Mouse (Mus musculus) CH12.LX (cell line): ENCODE data around the gene Fam168a.
A peak's percentile ranks its signal among the peaks of the same experiment; 100 is the strongest.

ENCODE experiments used
- CTCF ChIP-seq, 2 experiments: IDR thresholded peaks in 1 of 2; conservative IDR thresholded peaks in 1 of 2; 2 replicates each; pipeline ENCODE4 v1.5.1; 2011 to 2012; ENCODE audit warnings: low read depth in 2 of 2, low read length in 2 of 2, improper control_type of control experiment in 1 of 2, inconsistent platforms in 1 of 2, mild to moderate bottlenecking in 1 of 2, moderate library complexity in 1 of 2
- JUND ChIP-seq: conservative IDR thresholded peaks from 2 replicates; pipeline ENCODE4 v1.6.1; 2011; ENCODE audit warnings: low read depth, low read length, improper control_type of control experiment
- MAX ChIP-seq: IDR thresholded peaks from 2 replicates; pipeline ENCODE4 v1.6.1; 2011; ENCODE audit warnings: low read length, improper control_type of control experiment
- MYC ChIP-seq: IDR thresholded peaks from 2 replicates; pipeline ENCODE4 v1.6.1; 2011; ENCODE audit warnings: low read depth, mild to moderate bottlenecking, improper control_type of control experiment, low read length
- NRF1 ChIP-seq: IDR thresholded peaks from 2 replicates; pipeline ENCODE4 v1.6.1; 2014; ENCODE audit warnings: low read depth, mild to moderate bottlenecking, inconsistent platforms, low read length, improper control_type of control experiment, moderate library complexity
- POLR2A ChIP-seq: IDR thresholded peaks from 2 replicates; pipeline ENCODE4 v1.6.1; 2011; ENCODE audit warnings: low read depth, mild to moderate bottlenecking, improper control_type of control experiment, low read length
- ZKSCAN1 ChIP-seq: IDR thresholded peaks from 2 replicates; pipeline ENCODE4 v1.6.1; 2012; ENCODE audit warnings: low read depth, inconsistent platforms, low read length, improper control_type of control experiment, borderline replicate concordance

DNA sequence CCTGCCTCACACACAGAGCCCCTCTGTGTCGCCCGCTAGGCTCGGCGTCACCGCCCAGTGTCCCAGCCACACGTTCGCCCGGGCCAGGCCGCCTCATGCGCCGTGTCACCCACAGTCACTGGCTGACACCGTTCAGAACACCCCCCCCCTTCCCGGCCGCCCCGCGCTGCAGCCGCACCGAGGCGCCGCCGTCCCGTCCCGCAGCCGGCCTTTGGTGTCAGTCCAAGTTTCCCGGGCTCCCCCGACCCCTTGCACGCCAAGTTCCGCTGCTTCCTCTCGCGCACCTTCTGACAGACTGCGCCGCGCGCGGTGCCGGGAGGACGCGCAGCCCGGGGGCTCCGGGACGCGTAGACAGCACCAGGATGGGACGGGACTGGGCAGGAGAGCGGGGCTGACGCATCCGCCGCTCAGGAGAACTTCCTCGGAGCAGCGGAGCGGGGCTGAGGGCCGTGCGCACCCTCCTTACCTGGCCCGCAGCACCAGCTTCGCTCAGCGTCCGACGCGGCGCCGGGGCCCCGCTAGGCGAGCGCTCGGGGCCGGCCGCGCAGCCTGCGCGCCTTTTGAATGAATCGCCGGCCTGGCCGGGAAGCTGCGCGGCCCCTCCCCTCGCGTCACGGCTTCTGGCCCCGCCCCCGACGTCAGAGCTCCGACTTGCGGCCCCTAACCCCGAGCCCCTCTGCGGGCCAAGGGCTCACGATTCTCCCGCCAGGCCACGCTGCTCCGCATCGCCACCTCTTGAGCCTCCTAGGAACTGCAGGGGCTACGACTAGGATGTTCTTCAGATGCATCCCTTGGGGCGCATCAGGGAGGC, 156.6 kb downstream of the Fam168a start, which contains the start of gene Relt:
- TF ChIP-seq POLR2A (peak; percentile 99), MYC (no peak), NRF1 (peak; percentile 67), MAX (0 out of 2 replicates have a peak, but pooled peaks have one; percentile 22), CTCF (conservative IDR thresholded peaks at IDR 0.05 in 1 of 2, IDR thresholded peaks at IDR 0.05 in 1 of 2; ENCODE audit: low read depth in 2 of 2, low read length in 2 of 2) (peak in 1 of 2 experiments; percentile 79; a peak in 3 of 4 replicates), ZKSCAN1 (no peak), JUND (no peak)
